In the genomic region with DNA sequence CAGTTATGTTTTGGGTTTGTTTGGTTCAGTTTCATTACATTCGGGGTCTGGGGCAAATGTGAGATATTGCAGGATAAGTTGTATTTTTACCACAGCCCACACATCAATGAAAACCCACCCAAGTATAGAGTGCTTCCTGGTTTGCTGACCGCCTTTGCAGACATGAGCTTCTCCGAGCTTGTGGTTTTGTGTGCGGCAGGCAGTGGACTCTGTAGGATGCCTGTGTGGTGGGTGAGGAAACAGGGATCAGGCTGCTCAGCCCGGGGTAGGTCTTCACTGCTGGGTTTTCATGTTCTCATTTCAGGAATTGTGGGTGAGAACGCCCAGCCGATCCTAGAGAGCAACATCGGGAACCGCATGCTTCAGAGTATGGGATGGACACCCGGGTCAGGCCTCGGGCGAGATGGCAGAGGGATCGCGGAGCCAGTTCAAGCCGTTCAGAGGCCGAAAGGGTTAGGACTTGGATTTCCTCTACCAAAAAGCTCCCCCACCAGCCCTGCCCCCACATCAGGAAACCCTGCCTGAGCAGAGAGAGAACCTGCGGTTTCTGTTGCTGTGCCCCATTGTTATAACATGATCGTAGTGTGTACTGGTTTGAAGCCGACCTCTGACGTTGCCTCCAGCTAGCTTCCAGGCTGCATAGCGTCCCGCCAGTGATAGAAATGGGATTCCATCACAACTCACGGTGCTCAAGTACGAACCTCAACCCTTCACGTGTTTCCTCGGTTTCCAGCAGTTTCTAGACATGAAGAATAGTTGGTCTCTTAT, we compare ENCODE assay signal across 16 mouse cellular contexts.
DNase-seq lines count a peak whose midpoint lies in the region; ATAC-seq and TF ChIP-seq lines count a peak whose summit lies in the region.
"Had no signal": no experiment of that assay in that cellular context is flagged by ENCODE, and none has a peak within 500 bp of the region (broad histone marks: within the 10 kb centered on the region; RNA-seq: fewer than 3 reads in every experiment).

No protein-coding gene starts in this region.

- no peak for TF ChIP-seq EP300 in liver, postnatal 0 days (IDR thresholded peaks at IDR 0.05; ENCODE audit: low read depth)

- no peak for TF ChIP-seq CTCF in liver, postnatal 0 days (IDR thresholded peaks at IDR 0.05; ENCODE audit: low read depth)

- no peak overlapping the region for H3K9ac ChIP-seq in liver, postnatal 0 days (replicated peaks)

- H3K27me3 ChIP-seq in liver, postnatal 0 days (ENCODE audit: insufficient read depth, low read length) = no peaks in the 10 kb centered on the region
- no peaks in the 10 kb centered on the region for H3K27me3 ChIP-seq in splenic B cell, adult 2 months (ENCODE audit: control insufficient read depth, insufficient read depth, low read length, poor library complexity, severe bottlenecking)

- H3K9me3 ChIP-seq in liver, postnatal 0 days (ENCODE audit: low read length) = no peaks in the 10 kb centered on the region
- H3K9me3 ChIP-seq: heart, embryonic 10.5 days; hindbrain, embryonic 10.5 days had no signal

- ATAC-seq in granulocyte monocyte progenitor cell, adult 5-6 weeks (replicated peaks; ENCODE audit: poor library complexity, severe bottlenecking) = peak; percentile 66
- ATAC-seq in liver, postnatal 0 days = peak; percentile 35; the same call in 1 of the 2 replicates
- ATAC-seq: forebrain, embryonic 16.5 days had no signal

- H3K36me3 ChIP-seq in liver, postnatal 0 days (replicated peaks; ENCODE audit: insufficient read depth, low read length) = peaks cover 4% of the 10 kb centered on the region
- no peaks in the 10 kb centered on the region for H3K36me3 ChIP-seq in splenic B cell, adult 2 months (ENCODE audit: control insufficient read depth, insufficient read depth, low read length, poor library complexity, severe bottlenecking)

- H3K4me1 ChIP-seq in liver, postnatal 0 days (ENCODE audit: insufficient read depth) = no peaks in the 10 kb centered on the region

- peak overlapping the region; percentile 7; the same call in 1 of the 2 replicates for H3K4me2 ChIP-seq in liver, postnatal 0 days (ENCODE audit: low read depth, low read length)

- 57% methylated on average over 26 of the region's 26 CpGs for WGBS in liver, postnatal 0 days (ENCODE audit: insufficient replicate concordance)

- no peak overlapping the region for H3K27ac ChIP-seq in liver, postnatal 0 days (ENCODE audit: low read depth)
- H3K27ac ChIP-seq: heart, embryonic 10.5 days; hindbrain, embryonic 10.5 days; left cerebral cortex, adult 2 months; macrophage had no signal

- DNase-seq in B cell, adult 2 months = peak; percentile 29 to 38
- no peak for DNase-seq in liver, postnatal 0 days
- DNase-seq in splenic B cell, adult 2 months (ENCODE audit: low read depth, low spot score) = peak; percentile 43
- no peak for DNase-seq in urinary bladder, adult 18-20 months (ENCODE audit: low spot score in 2 of 2)
- no peak for DNase-seq in embryo, embryonic 10.5 days (ENCODE audit: low spot score)
- DNase-seq in left cerebral cortex, adult 8-10 months (ENCODE audit: low spot score in 2 of 2) = no peak
- DNase-seq in adrenal gland, postnatal 14 days = no peak
- DNase-seq: cerebellum, postnatal 25 days; gastrocnemius, postnatal 10 days; kidney, adult 11 months had no signal

- peak overlapping the region; percentile 5; the same call in 1 of the 2 replicates for H3K4me3 ChIP-seq in liver, postnatal 0 days (ENCODE audit: low read depth, low read length)
- H3K4me3 ChIP-seq: heart, embryonic 10.5 days; hindbrain, embryonic 10.5 days; left cerebral cortex, adult 2 months had no signal

Comparison
In these comparisons a context has a peak if more than half of its experiments do, and no peak if none do; other contexts are left out.
1. DNase-seq: peak in B cell, adult 2 months (2 of 2) and splenic B cell, adult 2 months (single experiment); none in liver, postnatal 0 days (single experiment), urinary bladder, adult 18-20 months (0 of 2), embryo, embryonic 10.5 days (single experiment), left cerebral cortex, adult 8-10 months (0 of 2) and adrenal gland, postnatal 14 days (single experiment).